Mouse (Mus musculus) midbrain, embryonic 10.5 days (tissue): ENCODE data around the gene Rabl2. TPM values are rescaled to one million over a fixed set of nuclear protein-coding genes. Genes with fewer than 3 reads are reported as not detected.

Source experiments
- DNase-seq: peaks from one replicate; pipeline ENCODE4 v3.0.0-alpha.2; 2017; ENCODE audit warnings: low spot score
- H3K27ac ChIP-seq: fragments of 300-500 bp; sonication (generic); replicated peaks from 2 replicates; pipeline ENCODE4 v1.5.1; 2016; ENCODE audit warnings: mild to moderate bottlenecking
- H3K27me3 ChIP-seq: fragments of 300-500 bp; sonication (generic); 2 replicates; pipeline ENCODE4 v1.6.1; 2016; ENCODE audit warnings: low read depth, mild to moderate bottlenecking; ENCODE audit not compliant: poor library complexity, severe bottlenecking
- H3K36me3 ChIP-seq: fragments of 300-500 bp; sonication (generic); 2 replicates; pipeline ENCODE4 v1.6.1; 2016; ENCODE audit warnings: mild to moderate bottlenecking, moderate library complexity
- H3K4me1 ChIP-seq: fragments of 300-500 bp; sonication (generic); 2 replicates; pipeline ENCODE4 v1.6.1; 2016
- H3K4me3 ChIP-seq: fragments of 300-500 bp; sonication (generic); 2 replicates; pipeline ENCODE4 v1.5.1; 2016; ENCODE audit warnings: mild to moderate bottlenecking, moderate library complexity
- H3K9me3 ChIP-seq: fragments of 300-500 bp; sonication (generic); replicated peaks from 2 replicates; pipeline ENCODE4 v1.6.1; 2016; ENCODE audit warnings: mild to moderate bottlenecking
- WGBS: fragments of 180-500 bp; shearing (Covaris S2); methylation state at CpG from one replicate; pipeline ENCODE4 v1.1.7; 2016; 5-methylcytosine and 5-hydroxymethylcytosine counted together
- polyA plus RNA-seq: library from polyadenylated mRNA; unstranded; fragments of >200 nt; fragmentation: Nextera tagmentation; extraction: Ambion mirVana; gene quantifications from 2 replicates; pipeline ENCODE4 v1.2.1, GENCODE M21; 2016

Rabl2 gene
- polyA plus RNA-seq, 1 experiment from 2014 or later: 80.1 TPM

- H3K4me3 ChIP-seq: peak overlapping the region; percentile 54
- H3K4me1 ChIP-seq: peaks cover 24% of the 10 kb centered on the region
- DNase-seq: no peak
- peak overlapping the region; percentile 77; the same call in 1 of the 2 replicates for H3K27ac ChIP-seq
- WGBS: 60% methylated on average over 6 of the region's 8 CpGs
- H3K27me3 ChIP-seq: peaks cover 48% of the 10 kb centered on the region
- no peaks in the 10 kb centered on the region for H3K9me3 ChIP-seq
- H3K36me3 ChIP-seq: peaks cover 53% of the 10 kb centered on the region
Measured at GRCm38 (mm10) chr15:89547321-89547720, 44.4 kb downstream of the Rabl2 start.

- Histone ChIP-seq H3K27ac (no peak overlapping the region), H3K36me3 (peaks cover 44% of the 10 kb centered on the region), H3K4me1 (peaks cover 21% of the 10 kb centered on the region), H3K27me3 (peaks cover 41% of the 10 kb centered on the region), H3K9me3 (no peaks in the 10 kb centered on the region), H3K4me3 (no peak overlapping the region)
- WGBS: 91% methylated on average over 7 of the region's 7 CpGs
- no peak for DNase-seq
Measured at GRCm38 (mm10) chr15:89544171-89544570, 47.6 kb downstream of the Rabl2 start.

- Histone ChIP-seq H3K36me3 (no peaks in the 10 kb centered on the region), H3K27me3 (peaks cover 24% of the 10 kb centered on the region), H3K27ac (no peak overlapping the region), H3K4me3 (peak overlapping the region; percentile 53; the same call in 1 of the 2 replicates), H3K4me1 (peaks cover 23% of the 10 kb centered on the region), H3K9me3 (no peaks in the 10 kb centered on the region)
- WGBS: 92% methylated on average over 10 of the region's 10 CpGs
- DNase-seq: no peak
Measured at GRCm38 (mm10) chr15:89533843-89534207, 57.9 kb downstream of the Rabl2 start.

- Histone ChIP-seq H3K27ac (peak overlapping the region; percentile 84), H3K9me3 (no peaks in the 10 kb centered on the region), H3K27me3 (peaks cover 24% of the 10 kb centered on the region), H3K36me3 (no peaks in the 10 kb centered on the region), H3K4me3 (peak overlapping the region; percentile 53), H3K4me1 (peaks cover 23% of the 10 kb centered on the region)
- WGBS: 74% methylated on average over 23 of the region's 23 CpGs
- no peak for DNase-seq
Measured at GRCm38 (mm10) chr15:89532924-89533842, 58.5 kb downstream of the Rabl2 start.

Other genes with a start within 250 kb of the Rabl2 start
- gene Lmf2, start 236.3 kb downstream of the Rabl2 start, polyA plus RNA-seq: 53.7 and 56.2 TPM in 2 replicates
- gene Ncaph2, start 236.2 kb downstream of the Rabl2 start, polyA plus RNA-seq: 191 and 197 TPM in 2 replicates
- gene Sco2, start 218.1 kb downstream of the Rabl2 start, polyA plus RNA-seq: 6.4 and 7.1 TPM in 2 replicates
- 1.5 and 1.6 TPM in 2 replicates for gene Tymp, start 214.9 kb downstream of the Rabl2 start, polyA plus RNA-seq
- 0.11 and 0.99 TPM in 2 replicates for gene Odf3b, start 212.6 kb downstream of the Rabl2 start, polyA plus RNA-seq
- gene Klhdc7b, start 207.0 kb downstream of the Rabl2 start, polyA plus RNA-seq: not detected in 2 replicates
- not detected in 2 replicates for gene Syce3, start 181.4 kb downstream of the Rabl2 start, polyA plus RNA-seq
- gene Cpt1b, start 166.1 kb downstream of the Rabl2 start, polyA plus RNA-seq: 0.83 and 0.97 TPM in 2 replicates
- gene C730034F03Rik, start 162.3 kb downstream of the Rabl2 start, polyA plus RNA-seq: 4.7 and 5.4 TPM in 2 replicates
- gene Gm44502, start 162.2 kb downstream of the Rabl2 start, polyA plus RNA-seq: 0.20 TPM in 1 of 2 replicates, not detected in the other
- gene Chkb, start 162.0 kb downstream of the Rabl2 start, polyA plus RNA-seq: 44.1 and 53.4 TPM in 2 replicates
- gene Mapk8ip2, start 138.0 kb downstream of the Rabl2 start, polyA plus RNA-seq: 26.4 and 38.3 TPM in 2 replicates
- gene Arsa, start 114.5 kb downstream of the Rabl2 start, polyA plus RNA-seq: 13.5 and 14.0 TPM in 2 replicates
- gene Shank3, start 92.3 kb downstream of the Rabl2 start, polyA plus RNA-seq: 2.1 and 2.6 TPM in 2 replicates
- gene Acr, start 23.6 kb downstream of the Rabl2 start, polyA plus RNA-seq: 0.10 and 0.47 TPM in 2 replicates
- gene Syt10, start 249.9 kb upstream of the Rabl2 start, polyA plus RNA-seq: 0.19 and 0.39 TPM in 2 replicates